Mouse (Mus musculus) fat pad, adult 2 months (tissue): ENCODE results near the gene Nagk.
A peak's percentile ranks its signal among the peaks of the same experiment; 100 is the strongest.
"Not testable (repeated sequence)": the region's sequence is repeated elsewhere in the genome, so short reads cannot be mapped to it uniquely, and the experiment has no call there.

Experiments
- DNase-seq: peaks from one replicate; pipeline ENCODE4 v3.0.0-alpha.2; 2011; ENCODE audit warnings: low read depth, low spot score; ENCODE audit errors: extremely low read depth

The Nagk gene

GRCm38 (mm10) chr6:83802846-83803245 lies 8.1 kb downstream of the Nagk start:
- DNase-seq, result peak; percentile 86

- DNase-seq, result no peak
Measured at GRCm38 (mm10) chr6:83815801-83816200, 21.0 kb downstream of the Nagk start.

- DNase-seq, result no peak
Measured at GRCm38 (mm10) chr6:83818996-83819395, 24.2 kb downstream of the Nagk start.

- no peak for DNase-seq
Measured at GRCm38 (mm10) chr6:83820727-83821515, 26.1 kb downstream of the Nagk start.

- no peak for DNase-seq
Measured at GRCm38 (mm10) chr6:83821856-83822255, 27.1 kb downstream of the Nagk start.

- no peak for DNase-seq
Measured at GRCm38 (mm10) chr6:83830941-83831605, 36.3 kb downstream of the Nagk start.

- peak; percentile 98 for DNase-seq
Measured at GRCm38 (mm10) chr6:83831606-83832123, 36.9 kb downstream of the Nagk start, which contains the start of gene Paip2b. Gene Paip2b, minus strand, starts transcription at chr6:83831741.

- DNase-seq, result not testable (repeated sequence)
Measured at GRCm38 (mm10) chr6:83832393-83832792, 37.6 kb downstream of the Nagk start.

GRCm38 (mm10) chr6:83836826-83837225 lies 42.0 kb downstream of the Nagk start:
- DNase-seq, result no peak

GRCm38 (mm10) chr6:83838046-83838445 lies 43.3 kb downstream of the Nagk start:
- no peak for DNase-seq

- no peak for DNase-seq
Measured at GRCm38 (mm10) chr6:83840086-83840485, 45.3 kb downstream of the Nagk start.

- no peak for DNase-seq
Measured at GRCm38 (mm10) chr6:83844913-83845312, 50.1 kb downstream of the Nagk start.

GRCm38 (mm10) chr6:83846141-83846540 lies 51.4 kb downstream of the Nagk start:
- no peak for DNase-seq

GRCm38 (mm10) chr6:83849446-83849845 lies 54.7 kb downstream of the Nagk start:
- no peak for DNase-seq
